Mouse (Mus musculus) left cerebral cortex, postnatal 10 days (tissue): ENCODE measurements around the gene Rapgef1. TPM values are rescaled to one million over a fixed set of nuclear protein-coding genes. Genes with fewer than 3 reads are reported as not detected.
A peak's percentile ranks its signal among the peaks of the same experiment; 100 is the strongest.
"Not testable (repeated sequence)": the region's sequence is repeated elsewhere in the genome, so short reads cannot be mapped to it uniquely, and the experiment has no call there.

ENCODE experiments used
- DNase-seq, 2 experiments: peaks; one replicate each; pipeline ENCODE4 v3.0.0; 2021 to 2022; ENCODE audit warnings: low spot score in 2 of 2, mixed read lengths in 1 of 2; ENCODE audit errors: extremely low spot score in 1 of 2
- intact Hi-C: fragments of 180-260 bp; cut with DNase I; formaldehyde crosslinking; loops from one replicate; pipeline ENCODE4 v1.15.1; 2025
- total RNA-seq, 2 experiments: library from RNA; stranded (reverse); gene quantifications; 2 replicates each; pipeline ENCODE4 v1.2.3; 2021

Rapgef1 gene
- total RNA-seq, 2 experiments from 2014 or later: 126 to 127 TPM

GRCm38 (mm10) chr2:29751497-29751896, 132.0 kb downstream of the Rapgef1 start, which contains the start of gene Gm13420:
TSS of gene Gm13420 (minus strand) at chr2:29751685.
- DNase-seq: no peak

DNA sequence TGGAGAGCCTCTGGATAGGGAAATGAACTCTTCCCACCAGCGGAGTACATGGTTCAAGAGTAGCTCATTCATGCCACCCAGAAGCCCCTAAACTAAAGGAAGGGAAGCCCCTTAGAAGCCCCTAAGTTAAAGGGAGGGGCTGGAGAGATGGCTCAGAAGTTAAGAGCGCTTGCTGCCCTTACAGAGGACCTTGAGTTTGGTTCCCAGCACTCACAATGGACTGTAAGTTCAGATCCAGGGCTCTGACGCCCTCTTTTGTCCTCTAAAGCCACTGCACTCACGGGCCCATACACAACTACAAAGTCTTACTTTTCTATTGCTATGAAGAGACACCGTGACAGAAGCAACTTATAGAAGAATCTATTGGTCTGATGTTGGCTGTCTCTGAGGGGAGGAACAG, 132.9 kb downstream of the Rapgef1 start:
- intact Hi-C loops: no loop called here
- DNase-seq: no peak

More at GRCm38 (mm10) chr2:29751497-29751896, 132.0 kb downstream of the Rapgef1 start, which contains the start of gene Gm13420:
- intact Hi-C loops: no loop called here

GRCm38 (mm10) chr2:29755693-29756092, 136.2 kb downstream of the Rapgef1 start:
- intact Hi-C loops: no loop called here
- no peak for DNase-seq

DNA sequence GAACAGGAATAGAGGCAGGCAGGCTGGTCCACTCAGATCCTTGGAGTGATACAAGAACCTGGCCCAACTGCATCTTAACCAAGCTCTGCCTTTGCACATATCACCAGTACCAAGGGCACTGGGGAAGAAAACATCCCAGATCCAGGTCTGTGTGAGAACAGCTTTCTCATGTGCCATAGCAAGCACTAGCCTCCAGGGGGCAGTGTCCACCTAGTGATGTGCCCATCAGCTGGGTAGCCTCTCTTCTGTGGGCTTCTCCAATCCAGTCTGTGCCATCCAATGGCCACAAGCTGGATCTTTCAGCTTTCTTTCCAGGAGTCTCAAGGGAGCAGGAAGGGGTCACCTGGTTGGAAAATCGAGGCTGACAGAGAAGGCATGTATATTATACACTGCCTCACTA, 145.3 kb downstream of the Rapgef1 start:
- peak in 1 of 2 experiments; percentile 60 for DNase-seq
- intact Hi-C loops: no loop called here

GRCm38 (mm10) chr2:29767976-29768709, 148.6 kb downstream of the Rapgef1 start:
- intact Hi-C loops: no loop called here

DNA sequence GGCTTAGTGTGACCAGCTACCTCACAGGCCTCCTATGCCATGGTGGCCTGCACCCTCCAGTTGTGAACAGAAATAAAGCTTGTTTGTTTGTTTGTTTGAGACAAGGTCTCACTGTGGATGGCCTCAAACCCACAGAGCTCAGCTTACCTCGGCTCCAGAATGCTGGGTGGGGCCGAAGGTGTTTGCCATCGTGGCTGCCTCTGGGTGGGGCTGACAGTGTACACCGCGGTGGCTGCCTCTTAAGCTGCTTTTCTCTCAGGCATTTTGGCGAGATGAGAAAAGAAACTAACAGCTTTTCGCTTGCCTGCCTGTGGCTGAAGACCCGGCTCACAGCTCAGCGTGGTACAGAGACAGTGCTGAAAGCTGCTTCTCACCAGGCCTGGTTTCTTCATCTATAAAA, 149.4 kb downstream of the Rapgef1 start:
- intact Hi-C loops: no loop called here
- no peak for DNase-seq

More at GRCm38 (mm10) chr2:29767976-29768709, 148.6 kb downstream of the Rapgef1 start:
- no peak for DNase-seq

DNA sequence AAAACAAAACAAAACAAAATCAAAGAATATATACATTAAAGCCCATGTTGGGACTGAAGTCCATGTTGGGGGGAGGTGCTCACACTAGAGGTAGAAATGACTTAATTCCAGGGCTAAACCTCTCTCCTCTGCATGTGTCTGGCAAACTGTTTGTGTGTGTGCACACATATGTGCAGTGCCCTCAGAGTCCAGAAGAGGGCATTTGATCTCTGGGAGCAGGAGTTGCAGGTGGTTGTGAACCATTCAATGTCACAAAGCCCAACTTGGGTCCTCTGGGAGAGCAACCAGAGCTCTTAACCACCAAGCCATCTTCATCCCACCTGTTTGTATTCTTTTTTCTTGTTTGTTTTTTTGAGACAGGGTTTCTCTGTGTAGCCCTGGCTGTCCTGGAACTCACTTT, 150.6 kb downstream of the Rapgef1 start:
- DNase-seq: no peak
- intact Hi-C loops: no loop called here

- intact Hi-C loops: no loop called here
- DNase-seq: no peak
These were observed 152.3 kb downstream of the Rapgef1 start for GRCm38 (mm10) chr2:29771611-29772461.

DNA sequence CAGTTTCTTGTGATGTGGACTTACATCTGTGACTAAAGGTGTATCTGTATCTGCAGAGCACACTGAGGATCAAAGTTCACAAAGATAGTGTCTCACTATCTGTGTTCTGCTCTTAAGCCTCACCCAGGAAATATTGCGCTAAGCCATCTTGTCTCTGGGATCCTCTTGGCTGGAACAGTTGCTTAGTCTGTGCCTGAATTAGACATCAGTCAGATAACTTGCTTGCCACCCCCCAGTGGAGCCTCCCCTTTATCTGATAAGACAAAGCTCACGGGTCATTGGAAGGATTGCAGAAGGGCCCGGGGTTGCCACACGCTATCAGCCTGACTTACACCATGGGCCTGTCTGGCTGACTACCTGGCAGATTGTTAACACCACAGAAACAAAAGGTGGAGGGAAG, 153.8 kb downstream of the Rapgef1 start:
- intact Hi-C loops: no loop called here
- DNase-seq: no peak

DNA sequence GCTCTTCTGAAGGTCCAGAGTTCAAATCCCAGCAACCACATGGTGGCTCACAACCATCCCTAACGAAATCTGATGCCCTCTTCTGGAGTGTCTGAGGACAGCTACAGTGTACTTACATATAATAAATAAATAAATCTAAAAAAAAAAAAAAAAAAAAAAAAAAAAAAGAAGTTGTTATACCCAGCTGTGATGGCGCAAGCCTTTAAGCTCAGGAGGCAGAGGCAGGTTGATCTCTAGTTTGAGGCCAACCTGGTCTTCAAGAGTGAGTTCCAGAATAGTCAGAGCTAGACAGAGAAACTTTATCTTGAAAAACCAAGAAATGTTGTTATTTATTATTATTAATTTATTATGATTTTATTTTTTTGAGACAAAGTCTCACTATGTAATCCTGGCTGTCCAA, 161.7 kb downstream of the Rapgef1 start:
- DNase-seq, intact Hi-C loops: not testable (repeated sequence)

GRCm38 (mm10) chr2:29784290-29784689, 164.8 kb downstream of the Rapgef1 start:
- intact Hi-C loops: no loop called here
- DNase-seq: no peak

DNA sequence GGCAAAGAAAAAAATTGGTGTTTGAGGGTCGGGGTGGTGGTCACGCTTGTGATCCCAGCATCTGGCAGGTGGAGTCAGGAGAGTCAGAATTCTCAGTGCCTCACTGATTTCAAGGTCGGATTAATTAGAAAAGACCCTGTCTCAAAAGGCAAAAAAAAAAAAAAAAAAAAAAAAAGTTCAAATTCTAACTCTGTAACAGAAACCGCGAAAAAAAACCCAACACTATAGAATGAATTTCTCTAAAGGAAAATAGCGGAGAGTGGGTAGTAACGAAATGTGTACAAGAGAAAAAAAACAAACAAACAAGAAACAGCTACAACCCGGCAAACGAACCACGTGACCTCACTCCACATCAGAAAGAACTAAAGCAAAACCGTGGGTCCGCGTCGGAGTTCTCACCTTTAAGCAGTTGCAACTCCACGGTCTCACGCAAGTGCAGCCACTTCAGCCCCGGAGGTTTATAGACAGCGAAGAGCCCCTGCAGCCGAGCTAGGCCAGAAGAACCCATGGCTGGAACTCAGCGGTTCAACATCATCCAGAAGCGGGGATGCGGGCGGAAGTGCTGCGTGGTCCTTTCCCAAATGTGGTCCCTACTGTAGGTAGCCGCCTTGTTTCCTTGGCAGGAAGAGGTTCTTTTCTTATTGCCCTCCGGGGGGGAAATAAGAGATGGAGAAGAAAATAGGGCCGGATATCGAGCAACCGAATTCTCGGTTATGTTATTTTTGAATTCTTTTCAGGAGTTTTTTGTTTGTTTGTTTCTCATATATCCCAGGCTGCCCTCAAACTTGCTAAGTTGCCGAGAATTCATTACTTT, 167.8 kb downstream of the Rapgef1 start, which contains the start of gene Coq4:
TSS of gene Coq4 (plus strand) at position 390 of the 814 bp plus-strand sequence.
- intact Hi-C loops: no loop called here
- peak; percentile 91 to 93 for DNase-seq

GRCm38 (mm10) chr2:29787937-29788681, 168.6 kb downstream of the Rapgef1 start, which contains the start of gene Trub2:
TSS of gene Trub2 (minus strand) at chr2:29788502.
- intact Hi-C loops: no loop called here
- DNase-seq: peak; percentile 79 to 88

Other genes starting within 250 kb of the Rapgef1 start
- 1 to 10 TPM; 2.5 to 2.8 TPM for gene Gm13420, start 132.0 kb downstream of the Rapgef1 start, total RNA-seq
- gene Gm13547, start 139.6 kb downstream of the Rapgef1 start, total RNA-seq: not detected
- gene Coq4, start 167.8 kb downstream of the Rapgef1 start, total RNA-seq: 10 to 100 TPM; 34.2 to 38.6 TPM
- gene Trub2, start 168.8 kb downstream of the Rapgef1 start, total RNA-seq: 10 to 100 TPM; 45.9 to 57.2 TPM
- 10 to 100 TPM; 96.5 to 100.0 TPM for gene Slc27a4, start 182.9 kb downstream of the Rapgef1 start, total RNA-seq
- 10 to 100 TPM; 54.7 to 61.8 TPM for gene Urm1, start 200.4 kb downstream of the Rapgef1 start, total RNA-seq
- 10 to 100 TPM; 13.2 to 13.4 TPM for gene Cercam, start 249.4 kb downstream of the Rapgef1 start, total RNA-seq